Mouse (Mus musculus) intestine, embryonic 14.5 days (tissue): ENCODE results near the gene B4galt5. TPM values are rescaled to one million over a fixed set of nuclear protein-coding genes. Genes with fewer than 3 reads are reported as not detected.
A peak's percentile ranks its signal among the peaks of the same experiment; 100 is the strongest.

ENCODE experiments used
- ATAC-seq: fragments of 200-750 bp; cut with Nextera tagmentation; replicated peaks from 2 replicates; pipeline ENCODE4 v1.8.0; 2017; ENCODE audit warnings: low read depth, moderate number of reproducible peaks, moderate TSS enrichment, moderate library complexity; ENCODE audit not compliant: low FRiP score, low TSS enrichment
- DNase-seq: peaks from one replicate; pipeline ENCODE4 v3.0.0-alpha.2; 2018; ENCODE audit warnings: low spot score
- H3K27ac ChIP-seq: fragments of 300-500 bp; sonication (generic); 2 replicates; pipeline ENCODE4 v1.5.1; 2014; ENCODE audit warnings: low read depth, mild to moderate bottlenecking, control low read depth
- H3K27me3 ChIP-seq: fragments of 300-500 bp; sonication (generic); replicated peaks from 2 replicates; pipeline ENCODE4 v1.6.1; 2014; ENCODE audit warnings: low read length, control low read depth; ENCODE audit not compliant: control insufficient read depth, insufficient read depth
- H3K36me3 ChIP-seq: fragments of 300-500 bp; sonication (generic); 2 replicates; pipeline ENCODE4 v1.6.1; 2014; ENCODE audit warnings: low read length, control low read depth; ENCODE audit not compliant: control insufficient read depth, insufficient read depth
- H3K4me1 ChIP-seq: fragments of 300-500 bp; sonication (generic); replicated peaks from 2 replicates; pipeline ENCODE4 v1.6.1; 2014; ENCODE audit warnings: low read length, control low read depth, mixed read lengths; ENCODE audit not compliant: control insufficient read depth, insufficient read depth
- H3K4me2 ChIP-seq: fragments of 300-500 bp; sonication (generic); 2 replicates; pipeline ENCODE4 v1.6.1; 2014; ENCODE audit warnings: low read length
- H3K4me3 ChIP-seq: fragments of 300-500 bp; sonication (generic); 2 replicates; pipeline ENCODE4 v1.5.1; 2014; ENCODE audit warnings: low read depth, low read length, control low read depth, mixed read lengths
- H3K9ac ChIP-seq: fragments of 300-500 bp; sonication (generic); 2 replicates; pipeline ENCODE4 v1.6.1; 2014; ENCODE audit warnings: mild to moderate bottlenecking, low read length
- H3K9me3 ChIP-seq: fragments of 300-500 bp; sonication (generic); 2 replicates; pipeline ENCODE4 v1.6.1; 2016; ENCODE audit warnings: low read length, control low read depth; ENCODE audit not compliant: control insufficient read depth
- WGBS: fragments of 180-500 bp; shearing (Covaris S2); extraction: QIAGEN DNeasy Blood & Tissue Kit; methylation state at CpG from one replicate; pipeline ENCODE4 v1.1.7; 2014; 5-methylcytosine and 5-hydroxymethylcytosine counted together
- polyA plus RNA-seq: library from polyadenylated mRNA; unstranded; fragments of >200 nt; fragmentation: Nextera tagmentation; extraction: Ambion mirVana; gene quantifications from 2 replicates; pipeline ENCODE4 v1.2.1, GENCODE M21; 2014

The B4galt5 gene
- polyA plus RNA-seq, 1 experiment from 2014 or later = 10.6 TPM

DNA sequence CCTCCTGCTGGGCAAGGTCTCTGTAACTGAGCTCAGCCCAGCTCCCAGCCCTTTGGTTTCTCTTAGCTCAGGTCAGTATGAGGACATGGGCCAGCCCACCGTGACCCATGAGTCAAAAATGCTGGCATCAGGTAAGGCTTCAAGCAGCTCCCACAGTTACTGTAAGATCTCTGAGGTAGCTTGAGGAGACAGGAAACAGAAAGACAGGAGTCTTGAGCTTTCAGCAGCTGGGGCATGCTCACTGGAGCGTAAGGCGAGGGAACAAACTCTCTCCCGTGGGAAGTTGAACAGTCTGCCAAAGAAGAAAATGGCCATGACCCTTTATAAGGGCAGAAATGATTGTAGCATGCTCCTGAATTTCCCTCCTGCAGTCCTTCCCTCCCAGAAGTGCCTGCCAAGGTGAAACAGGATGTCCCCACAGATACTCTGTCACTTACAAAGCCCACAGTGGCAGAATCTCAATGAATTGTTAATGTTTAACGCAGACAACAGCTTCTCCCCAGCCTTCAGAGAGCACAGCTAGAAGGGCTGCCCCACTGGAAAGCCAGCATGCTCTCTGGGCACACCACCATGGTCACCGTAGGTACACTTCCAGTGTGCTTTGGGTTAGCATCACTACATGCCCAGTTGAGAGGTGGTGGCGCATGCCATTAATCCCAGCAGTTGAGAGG lies 31.8 kb upstream of the B4galt5 start:
- Histone ChIP-seq H3K4me2 (no peak overlapping the region), H3K4me1 (peaks cover 25% of the 10 kb centered on the region; the same call in 1 of the 2 replicates), H3K4me3 (no peak overlapping the region), H3K9ac (no peak overlapping the region), H3K9me3 (no peaks in the 10 kb centered on the region), H3K27ac (0 out of 2 replicates have a peak overlapping the region, but pooled peaks have one; percentile 8), H3K36me3 (no peaks in the 10 kb centered on the region), H3K27me3 (no peaks in the 10 kb centered on the region)
- WGBS = 52% methylated on average over 7 of the region's 7 CpGs
- ATAC-seq (no peak), DNase-seq (no peak)

DNA sequence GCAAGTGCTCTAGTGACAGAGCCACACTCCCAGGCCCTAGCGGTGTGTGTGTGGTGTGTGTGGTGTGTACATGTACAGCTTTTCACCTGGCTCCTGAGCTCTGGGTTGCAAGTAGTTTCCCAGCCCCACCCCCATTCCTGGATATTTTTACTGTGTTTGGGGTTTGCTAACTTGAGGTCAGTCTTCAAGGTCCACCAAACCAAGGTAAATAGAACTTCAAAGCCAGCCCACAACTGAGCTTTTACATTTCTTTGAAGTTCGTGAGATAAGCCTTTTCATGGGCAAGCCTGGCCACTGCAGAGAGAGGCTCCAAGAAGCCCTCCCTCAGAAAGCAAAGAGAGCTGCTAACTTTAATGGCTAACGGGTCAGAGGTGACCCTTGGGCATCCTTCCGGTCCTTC lies 30.0 kb upstream of the B4galt5 start:
- no peak overlapping the region for H3K4me3 ChIP-seq
- DNase-seq (no peak), ATAC-seq (no peak)
- no peak overlapping the region for H3K9ac ChIP-seq
- H3K9me3 ChIP-seq = no peaks in the 10 kb centered on the region
- H3K36me3 ChIP-seq = no peaks in the 10 kb centered on the region
- H3K4me2 ChIP-seq = no peak overlapping the region
- WGBS = 43% methylated on average over 4 of the region's 4 CpGs
- H3K4me1 ChIP-seq = peaks cover 25% of the 10 kb centered on the region; the same call in 1 of the 2 replicates
- no peaks in the 10 kb centered on the region for H3K27me3 ChIP-seq
- no peak overlapping the region for H3K27ac ChIP-seq

DNA sequence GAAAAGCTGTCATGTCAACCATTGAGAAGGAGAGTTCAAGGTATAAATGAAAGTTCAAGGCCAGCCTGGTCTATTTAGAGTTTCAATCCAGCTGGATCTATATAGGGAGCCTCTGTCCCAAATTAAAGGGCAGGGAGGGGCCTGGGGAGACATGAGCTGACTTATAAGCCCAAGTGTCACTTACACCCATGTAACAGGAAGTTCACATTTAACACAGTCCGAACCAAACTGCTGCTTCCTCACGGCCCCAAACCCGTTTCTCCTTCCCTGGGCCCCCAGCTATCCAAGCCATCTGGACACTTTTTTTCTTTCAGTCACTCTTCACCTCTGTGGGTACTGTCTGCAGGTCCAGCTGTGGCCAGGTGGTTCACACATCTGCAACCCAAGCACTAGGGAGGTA lies 28.7 kb upstream of the B4galt5 start:
- H3K4me2 ChIP-seq = no peak overlapping the region
- peaks cover 18% of the 10 kb centered on the region; the same call in 1 of the 2 replicates for H3K4me1 ChIP-seq
- no peaks in the 10 kb centered on the region for H3K27me3 ChIP-seq
- H3K9me3 ChIP-seq = no peaks in the 10 kb centered on the region
- H3K4me3 ChIP-seq = no peak overlapping the region
- no peak overlapping the region for H3K9ac ChIP-seq
- WGBS = 46% methylated on average over 3 of the region's 3 CpGs
- no peak overlapping the region for H3K27ac ChIP-seq
- no peak for ATAC-seq
- no peaks in the 10 kb centered on the region for H3K36me3 ChIP-seq
- DNase-seq = no peak

DNA sequence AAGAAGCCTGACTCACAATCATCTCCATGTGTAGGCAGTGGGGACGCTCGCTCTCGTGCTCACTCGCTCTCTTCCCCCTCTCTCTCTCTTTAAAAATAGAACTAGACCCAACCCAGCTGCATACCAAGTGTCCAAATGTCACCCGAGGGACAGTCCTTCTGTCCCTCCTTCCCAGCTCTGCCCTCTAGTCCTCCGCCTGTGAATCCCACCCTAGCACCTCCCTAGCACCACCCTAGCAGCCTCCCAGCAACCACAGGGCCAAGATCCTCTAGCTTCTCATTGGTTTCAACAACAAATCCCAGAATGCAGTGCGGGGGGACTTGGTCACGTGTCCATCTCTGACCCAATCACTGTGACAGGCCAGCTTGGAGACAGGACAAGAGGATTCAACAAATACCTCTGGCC lies 27.2 kb upstream of the B4galt5 start:
- Histone ChIP-seq H3K27me3 (no peaks in the 10 kb centered on the region), H3K9me3 (no peaks in the 10 kb centered on the region), H3K27ac (no peak overlapping the region), H3K4me2 (no peak overlapping the region), H3K4me3 (no peak overlapping the region), H3K9ac (no peak overlapping the region), H3K36me3 (no peaks in the 10 kb centered on the region), H3K4me1 (peaks cover 18% of the 10 kb centered on the region; the same call in 1 of the 2 replicates)
- DNase-seq (no peak), ATAC-seq (no peak)
- WGBS = 86% methylated on average over 8 of the region's 8 CpGs

DNA sequence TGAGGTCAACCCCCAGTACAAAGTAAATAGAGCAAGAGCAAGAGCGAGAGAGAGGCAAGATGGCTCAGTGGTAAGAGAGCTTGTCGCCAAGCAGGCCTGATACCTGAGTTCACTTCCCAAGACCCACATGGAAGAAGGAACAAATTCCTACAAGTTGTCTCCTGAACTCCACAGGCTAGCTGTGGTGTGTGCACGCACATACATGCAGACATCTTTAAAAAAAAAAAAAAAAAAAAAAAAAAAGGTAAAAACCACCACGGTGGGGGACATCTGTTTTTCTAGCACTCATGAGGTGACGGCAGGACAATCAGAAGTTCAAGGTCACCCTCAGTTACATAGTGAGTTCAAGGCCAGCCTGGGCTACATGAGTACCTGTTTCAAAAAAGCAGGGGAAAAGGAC lies 26.7 kb upstream of the B4galt5 start:
- DNase-seq = no peak
- no peaks in the 10 kb centered on the region for H3K36me3 ChIP-seq
- H3K9ac ChIP-seq = no peak overlapping the region
- no peak overlapping the region for H3K4me2 ChIP-seq
- H3K9me3 ChIP-seq = no peaks in the 10 kb centered on the region
- no peaks in the 10 kb centered on the region for H3K27me3 ChIP-seq
- 92% methylated on average over 5 of the region's 5 CpGs for WGBS
- H3K4me3 ChIP-seq = no peak overlapping the region
- peaks cover 13% of the 10 kb centered on the region; the same call in 1 of the 2 replicates for H3K4me1 ChIP-seq
- no peak overlapping the region for H3K27ac ChIP-seq
- no peak for ATAC-seq

DNA sequence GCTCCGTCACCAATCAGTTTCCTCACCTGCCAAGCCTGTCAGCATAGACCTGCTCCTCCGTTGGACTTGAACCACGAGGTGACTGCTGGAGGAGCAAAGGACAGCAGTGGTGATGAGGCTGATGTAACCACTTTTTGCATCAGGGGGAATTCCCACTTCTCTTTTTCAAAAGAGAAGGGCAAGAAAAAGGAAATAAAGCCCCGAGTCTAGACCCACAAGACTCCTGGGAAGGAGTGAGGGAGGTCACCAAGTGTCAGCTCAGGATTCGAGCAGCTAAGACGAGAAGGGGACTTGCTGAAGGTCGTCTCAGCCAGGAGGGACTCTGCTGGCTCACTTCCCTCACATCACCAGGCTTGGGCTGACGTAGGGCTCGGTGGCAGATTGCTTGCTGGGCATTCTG lies 26.2 kb upstream of the B4galt5 start:
- ATAC-seq (no peak), DNase-seq (no peak)
- WGBS = 76% methylated on average over 9 of the region's 9 CpGs
- no peak overlapping the region for H3K27ac ChIP-seq
- peaks cover 11% of the 10 kb centered on the region; the same call in 1 of the 2 replicates for H3K4me1 ChIP-seq
- no peak overlapping the region for H3K4me3 ChIP-seq
- H3K36me3 ChIP-seq = no peaks in the 10 kb centered on the region
- no peaks in the 10 kb centered on the region for H3K9me3 ChIP-seq
- no peaks in the 10 kb centered on the region for H3K27me3 ChIP-seq
- no peak overlapping the region for H3K4me2 ChIP-seq
- no peak overlapping the region for H3K9ac ChIP-seq

DNA sequence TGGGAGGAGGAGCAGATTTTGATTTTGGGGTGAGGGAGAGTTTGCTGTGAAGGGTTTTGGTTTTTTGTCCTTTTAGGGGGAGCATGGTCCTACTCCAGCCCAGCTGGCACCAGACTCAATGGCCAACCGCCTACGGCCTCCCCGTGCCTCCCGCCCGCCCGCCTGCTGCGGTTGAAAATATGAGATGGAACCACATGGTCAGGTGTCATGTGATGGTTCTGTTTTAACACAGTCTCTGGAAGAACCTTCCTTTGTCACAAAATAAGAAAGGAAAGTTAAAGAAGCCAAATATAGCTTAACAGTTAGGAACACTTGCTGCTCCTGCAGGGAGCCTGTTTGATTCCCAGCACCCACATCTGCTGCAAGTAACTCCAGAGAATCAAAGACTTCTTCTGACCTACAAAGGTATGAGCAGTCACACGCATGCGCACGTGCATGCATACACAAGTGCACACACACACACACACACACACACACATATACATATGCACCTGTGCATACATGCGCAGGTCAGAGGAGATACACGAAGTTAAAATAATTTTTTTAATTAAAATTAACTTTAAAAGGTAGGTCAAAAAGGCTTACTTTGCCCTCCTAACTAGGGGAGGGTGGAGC lies 25.3 kb upstream of the B4galt5 start:
- no peaks in the 10 kb centered on the region for H3K9me3 ChIP-seq
- no peak overlapping the region for H3K4me2 ChIP-seq
- 94% methylated on average over 12 of the region's 12 CpGs for WGBS
- H3K27me3 ChIP-seq = no peaks in the 10 kb centered on the region
- no peaks in the 10 kb centered on the region for H3K36me3 ChIP-seq
- no peak overlapping the region for H3K27ac ChIP-seq
- H3K4me1 ChIP-seq = peaks cover 11% of the 10 kb centered on the region; the same call in 1 of the 2 replicates
- ATAC-seq (no peak), DNase-seq (no peak)
- no peak overlapping the region for H3K4me3 ChIP-seq
- no peak overlapping the region for H3K9ac ChIP-seq

DNA sequence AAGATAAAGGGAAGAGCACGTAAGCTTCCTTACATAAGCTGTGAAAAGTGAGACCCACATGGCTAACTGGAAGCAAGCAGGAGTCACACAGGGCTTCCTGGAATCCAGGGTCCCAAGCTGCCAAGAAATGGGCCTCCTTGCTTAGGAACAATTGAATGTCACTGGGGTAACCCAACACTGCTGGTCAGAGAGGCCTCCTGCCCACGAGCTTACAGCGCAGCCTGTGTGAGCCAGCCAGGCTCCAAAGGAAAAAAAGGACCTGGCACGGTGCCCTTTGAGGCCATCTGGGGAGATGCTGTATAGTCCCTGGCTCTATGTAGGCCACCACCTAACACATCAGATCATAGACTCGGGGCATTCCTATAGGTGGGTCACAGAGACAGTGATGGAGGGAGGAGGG lies 24.3 kb upstream of the B4galt5 start:
- Histone ChIP-seq H3K4me3 (no peak overlapping the region), H3K4me1 (peaks cover 5% of the 10 kb centered on the region; the same call in 1 of the 2 replicates), H3K4me2 (no peak overlapping the region), H3K27ac (no peak overlapping the region), H3K27me3 (no peaks in the 10 kb centered on the region), H3K9ac (no peak overlapping the region), H3K36me3 (no peaks in the 10 kb centered on the region), H3K9me3 (no peaks in the 10 kb centered on the region)
- ATAC-seq = no peak
- 73% methylated on average over 5 of the region's 5 CpGs for WGBS
- no peak for DNase-seq

DNA sequence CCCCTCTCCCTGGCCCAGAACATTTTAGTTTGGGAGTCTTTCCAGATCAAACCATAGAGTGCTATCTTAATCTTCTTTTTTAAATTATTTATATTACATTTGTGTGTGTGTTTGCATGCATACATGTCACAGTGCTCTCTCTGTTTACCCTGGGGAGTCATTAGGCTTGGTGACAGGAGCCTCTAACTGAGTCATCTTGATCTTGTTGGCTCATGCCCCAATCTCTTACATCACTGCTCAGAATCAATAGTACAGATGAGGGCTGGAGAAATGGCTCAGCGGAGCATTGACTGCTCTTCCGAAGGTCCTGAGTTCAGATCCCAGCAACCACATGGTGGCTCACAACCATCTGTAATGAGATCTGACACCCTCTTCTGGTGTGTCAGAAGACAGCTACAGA lies 22.5 kb upstream of the B4galt5 start:
- ATAC-seq (no peak), DNase-seq (no peak)
- WGBS = 92% methylated on average over 2 of the region's 2 CpGs
- Histone ChIP-seq H3K4me3 (no peak overlapping the region), H3K4me1 (no peaks in the 10 kb centered on the region), H3K27ac (no peak overlapping the region), H3K27me3 (no peaks in the 10 kb centered on the region), H3K9me3 (no peaks in the 10 kb centered on the region), H3K4me2 (no peak overlapping the region), H3K9ac (no peak overlapping the region), H3K36me3 (no peaks in the 10 kb centered on the region)
